Mouse (Mus musculus) gastrocnemius, adult 18-20 months (tissue): ENCODE data around the gene Olfr118. TPM values are rescaled to one million over a fixed set of nuclear protein-coding genes. Genes with fewer than 3 reads are reported as not detected.
"Not testable (repeated sequence)": the region's sequence is repeated elsewhere in the genome, so short reads cannot be mapped to it uniquely, and the experiment has no call there.

Experiments
- DNase-seq: peaks from one replicate; pipeline ENCODE4 v3.0.0; 2021; ENCODE audit warnings: low spot score
- long read RNA-seq, 2 experiments: library from polyadenylated mRNA; stranded (forward); transcript quantifications; one replicate each; pipeline ENCODE4 v2.0.0; 2021
- total RNA-seq, 2 experiments: library from RNA; stranded (reverse); gene quantifications; 2 replicates each; pipeline ENCODE4 v1.2.3; 2021

Olfr118 gene
- total RNA-seq, result not detected
- long read RNA-seq, experiment 1, result 0 reads
- long read RNA-seq, experiment 2, result 0 reads

GRCm38 (mm10) chr17:37666688-37667087 lies at the start of gene Olfr118:
Gene Olfr118 (plus strand): TSS chr17:37666988.
- DNase-seq, result no peak

DNA sequence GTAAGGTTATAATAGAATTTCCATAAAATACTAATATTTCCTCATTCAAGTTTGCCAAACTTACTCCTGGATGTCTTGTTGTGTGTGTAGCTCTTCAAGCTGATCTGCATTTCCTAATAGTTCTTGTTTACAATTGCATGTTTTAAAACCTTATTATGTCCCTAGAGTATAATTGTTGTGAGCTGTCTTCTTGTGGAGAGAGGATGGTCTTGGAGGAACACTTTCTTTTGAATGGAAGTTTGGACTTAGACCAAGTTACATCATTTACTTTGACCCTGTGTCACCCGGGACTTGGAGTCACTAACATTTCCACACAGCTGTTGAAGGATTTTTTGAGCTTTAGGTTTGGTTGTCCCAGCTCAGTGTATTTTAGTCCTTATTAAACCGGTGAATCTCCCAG lies 39.8 kb upstream of the Olfr118 start, which contains the start of the genes Olfr115 and Olfr116:
Olfr115 (minus strand) TSS at position 101 of the 400 bp plus-strand sequence.
Olfr116 (minus strand) TSS at position 191 of the 400 bp plus-strand sequence.
- DNase-seq, result peak; percentile 4

DNA sequence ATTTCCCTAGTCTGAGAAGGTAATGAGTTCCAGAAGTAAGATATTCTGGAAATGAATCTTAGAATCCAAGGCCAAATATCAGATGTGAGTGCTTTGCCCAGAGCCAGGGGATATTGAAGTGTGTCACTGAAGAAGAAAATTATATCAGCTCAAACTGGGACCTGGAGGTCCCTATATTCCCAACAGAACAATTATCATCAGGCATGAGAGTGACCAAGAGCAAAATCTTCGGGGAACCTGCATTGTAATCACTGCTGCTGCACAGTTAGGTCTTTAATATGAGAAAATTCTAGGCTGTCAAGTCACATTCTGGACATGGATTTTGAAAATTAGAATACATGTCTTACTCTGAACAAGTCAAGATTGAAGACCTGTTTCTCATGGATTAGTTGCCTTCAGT lies 3.1 kb upstream of the Olfr118 start, which contains the start of gene Olfr117:
Olfr117 (minus strand) TSS at position 101 of the 400 bp plus-strand sequence.
- DNase-seq, result no peak

- DNase-seq, result not testable (repeated sequence)
Observed at GRCm38 (mm10) chr17:37696264-37696663, 29.5 kb downstream of the Olfr118 start, which contains the start of gene Olfr119. Gene Olfr119 (plus strand): TSS chr17:37696564.

DNA sequence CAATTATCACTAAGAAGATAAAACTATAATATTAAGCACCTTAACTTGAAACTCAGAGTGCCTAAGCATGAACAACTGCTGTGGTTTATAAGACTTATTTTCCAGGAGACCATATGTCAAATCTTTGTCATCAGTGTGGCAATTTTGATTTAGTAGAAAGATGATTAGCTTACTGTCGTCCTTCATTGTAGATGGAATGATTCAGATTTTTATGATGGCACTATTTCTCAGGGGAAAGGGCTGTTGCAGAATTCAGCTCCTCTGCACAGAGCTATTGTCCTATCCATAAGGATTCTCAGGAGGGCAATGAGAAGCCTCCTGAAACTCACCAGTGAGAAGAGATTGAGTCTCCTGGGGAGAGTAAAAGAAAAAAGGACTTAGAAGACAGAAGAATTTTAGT lies 54.7 kb downstream of the Olfr118 start, which contains the start of gene Olfr120:
Olfr120 (plus strand) TSS at position 301 of the 400 bp plus-strand sequence.
- no peak for DNase-seq

Other genes with a start within 250 kb of the Olfr118 start
- gene Olfr108, start 221.5 kb upstream of the Olfr118 start, total RNA-seq, result not detected
- not detected for gene Olfr109, start 208.1 kb upstream of the Olfr118 start, total RNA-seq
- gene H2-M2, start 183.4 kb upstream of the Olfr118 start, total RNA-seq, result not detected
- not detected for gene Olfr110, start 174.5 kb upstream of the Olfr118 start, total RNA-seq
- not detected for gene Olfr111, start 159.0 kb upstream of the Olfr118 start, total RNA-seq
- not detected for gene Olfr112, start 97.5 kb upstream of the Olfr118 start, total RNA-seq
- gene Olfr113, start 89.3 kb upstream of the Olfr118 start, total RNA-seq, result not detected
- not detected for gene Olfr114, start 74.2 kb upstream of the Olfr118 start, total RNA-seq
- gene Olfr115, start 39.9 kb upstream of the Olfr118 start, total RNA-seq, result not detected
- gene Olfr116, start 39.8 kb upstream of the Olfr118 start, total RNA-seq, result not detected
- not detected for gene Olfr117, start 3.2 kb upstream of the Olfr118 start, total RNA-seq
- gene Olfr119, start 29.6 kb downstream of the Olfr118 start, total RNA-seq, result not detected
- gene Olfr120, start 54.8 kb downstream of the Olfr118 start, total RNA-seq, result not detected
- not detected for gene Olfr121, start 81.9 kb downstream of the Olfr118 start, total RNA-seq
- not detected for gene Olfr122, start 101.6 kb downstream of the Olfr118 start, total RNA-seq
- not detected for gene Olfr123, start 126.5 kb downstream of the Olfr118 start, total RNA-seq
- not detected for gene Olfr124, start 132.9 kb downstream of the Olfr118 start, total RNA-seq
- not detected for gene Olfr125, start 166.0 kb downstream of the Olfr118 start, total RNA-seq
- not detected for gene Olfr126, start 180.5 kb downstream of the Olfr118 start, total RNA-seq
- gene Olfr127, start 233.4 kb downstream of the Olfr118 start, total RNA-seq, result not detected